Mouse (Mus musculus) bone marrow macrophage, adult 2 months (primary cell): ENCODE measurements around the gene Ang2.

Source experiments
- CTCF ChIP-seq: IDR thresholded peaks from 2 replicates; pipeline ENCODE4 v1.5.1; 2012; ENCODE audit warnings: low read depth, mild to moderate bottlenecking, low read length, moderate library complexity
- POLR2A ChIP-seq: IDR thresholded peaks from 2 replicates; pipeline ENCODE4 v1.6.1; 2012; ENCODE audit warnings: mild to moderate bottlenecking, low read depth, low read length, borderline replicate concordance

GRCm38 (mm10) chr14:51240899-51241298, 42.0 kb upstream of the Ang2 start:
- TF ChIP-seq CTCF (0 out of 2 replicates have a peak, but pooled peaks have one; percentile 20), POLR2A (no peak)
